8 mouse cellular contexts compared by ENCODE assay signal in the genomic region with DNA sequence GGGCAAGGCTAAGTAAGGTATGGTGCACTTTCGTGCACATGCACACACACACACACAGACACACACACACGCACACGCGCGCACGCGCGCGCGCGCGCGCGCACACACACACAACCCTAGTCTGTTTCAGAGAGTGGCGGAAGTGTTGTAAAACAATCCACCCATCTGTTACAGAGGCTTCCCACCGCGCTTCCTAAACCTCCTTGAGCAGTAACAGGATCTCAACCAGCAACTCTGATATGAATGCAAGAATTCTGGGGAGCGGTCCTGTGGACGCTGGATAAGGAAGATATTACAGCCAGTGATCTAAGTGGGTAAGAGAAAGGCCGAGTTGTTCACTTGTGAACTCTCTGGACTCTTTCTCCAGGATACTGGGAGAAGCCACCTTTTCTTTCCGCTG. TPM values are rescaled to one million over a fixed set of nuclear protein-coding genes. Genes with fewer than 3 reads are reported as not detected.
DNase-seq lines count a peak whose midpoint lies in the region; ATAC-seq and TF ChIP-seq lines count a peak whose summit lies in the region.

A gene (plus strand): TSS at position 107 of the 400 bp plus-strand sequence.

- no peak for DNase-seq in kidney, adult 8-10 months
- peak; percentile 56 for DNase-seq in forebrain, embryonic 11.5 days (ENCODE audit: low spot score)
- DNase-seq in neural tube, embryonic 11.5 days (ENCODE audit: low spot score), result peak; percentile 43
- DNase-seq in layer of hippocampus, postnatal 25 days (ENCODE audit: extremely low spot score in 1 of 2, low spot score in 1 of 2), result no peak

- no peaks in the 10 kb centered on the region for H3K27me3 ChIP-seq in kidney, embryonic 15.5 days
- H3K27me3 ChIP-seq in forebrain, embryonic 11.5 days (ENCODE audit: control insufficient read depth, insufficient read depth, low read length), result no peaks in the 10 kb centered on the region
- no peaks in the 10 kb centered on the region for H3K27me3 ChIP-seq in limb, embryonic 12.5 days
- no peaks in the 10 kb centered on the region for H3K27me3 ChIP-seq in neural tube, embryonic 11.5 days (ENCODE audit: control insufficient read depth, insufficient read depth, low read length)

- no peak for TF ChIP-seq POLR2A in bone marrow, adult 2 months (IDR thresholded peaks at IDR 0.05; ENCODE audit: borderline replicate concordance, control insufficient read depth, low read depth, low read length)

- H3K36me3 ChIP-seq in kidney, embryonic 15.5 days, result no peaks in the 10 kb centered on the region
- no peaks in the 10 kb centered on the region for H3K36me3 ChIP-seq in forebrain, embryonic 11.5 days (ENCODE audit: control insufficient read depth, insufficient read depth, low read length)
- H3K36me3 ChIP-seq in limb, embryonic 12.5 days, result no peaks in the 10 kb centered on the region
- H3K36me3 ChIP-seq in neural tube, embryonic 11.5 days (ENCODE audit: control insufficient read depth, insufficient read depth, low read length), result no peaks in the 10 kb centered on the region

- H3K4me2 ChIP-seq in kidney, embryonic 15.5 days, result peak within 1 kb of the TSS; percentile 74
- peak within 1 kb of the TSS; percentile 56 for H3K4me2 ChIP-seq in forebrain, embryonic 11.5 days (ENCODE audit: low read depth, low read length, severe bottlenecking)
- H3K4me2 ChIP-seq in limb, embryonic 12.5 days, result peak within 1 kb of the TSS; percentile 61
- peak within 1 kb of the TSS; percentile 56 for H3K4me2 ChIP-seq in neural tube, embryonic 11.5 days (ENCODE audit: low read depth)

- no peaks in the 10 kb centered on the region for H3K9me3 ChIP-seq in kidney, embryonic 15.5 days (replicated peaks)
- H3K9me3 ChIP-seq in forebrain, embryonic 11.5 days (ENCODE audit: control insufficient read depth, low read length), result no peaks in the 10 kb centered on the region
- no peaks in the 10 kb centered on the region for H3K9me3 ChIP-seq in limb, embryonic 12.5 days
- no peaks in the 10 kb centered on the region for H3K9me3 ChIP-seq in neural tube, embryonic 11.5 days (ENCODE audit: control insufficient read depth, low read length)

- H3K9ac ChIP-seq in kidney, embryonic 15.5 days, result peak within 1 kb of the TSS; percentile 41; the same call in 1 of the 2 replicates
- peak within 1 kb of the TSS; percentile 39; the same call in 1 of the 2 replicates for H3K9ac ChIP-seq in forebrain, embryonic 11.5 days (ENCODE audit: low read length)
- H3K9ac ChIP-seq in limb, embryonic 12.5 days (replicated peaks), result peak within 1 kb of the TSS; percentile 48
- no peak within 1 kb of the TSS for H3K9ac ChIP-seq in neural tube, embryonic 11.5 days (ENCODE audit: low read length)

- peak; percentile 70 for ATAC-seq in kidney, embryonic 15.5 days (replicated peaks; ENCODE audit: low FRiP score)
- ATAC-seq in forebrain, embryonic 11.5 days (replicated peaks; ENCODE audit: low FRiP score), result peak; percentile 52
- ATAC-seq in limb, embryonic 12.5 days (ENCODE audit: insufficient number of reproducible peaks, insufficient read depth, low FRiP score, low TSS enrichment, low read depth), result peak; percentile 37; the same call in 1 of the 2 replicates
- ATAC-seq in neural tube, embryonic 11.5 days (ENCODE audit: insufficient read depth, low FRiP score, low TSS enrichment), result 0 out of 2 replicates have a peak, but pooled peaks have one; percentile 17
- ATAC-seq in cerebellum, adult (ENCODE audit: insufficient number of reproducible peaks, low FRiP score, low TSS enrichment), result no peak

- H3K4me3 ChIP-seq in kidney, embryonic 15.5 days (replicated peaks), result peak within 1 kb of the TSS; percentile 54
- peak within 1 kb of the TSS; percentile 44 for H3K4me3 ChIP-seq in bone marrow, adult 2 months (replicated peaks; ENCODE audit: control insufficient read depth, low read depth, low read length)
- peak within 1 kb of the TSS; percentile 46 for H3K4me3 ChIP-seq in forebrain, embryonic 11.5 days (ENCODE audit: low read depth, low read length)
- peak within 1 kb of the TSS; percentile 48 for H3K4me3 ChIP-seq in limb, embryonic 12.5 days (replicated peaks)
- peak within 1 kb of the TSS; percentile 40 for H3K4me3 ChIP-seq in neural tube, embryonic 11.5 days (ENCODE audit: low read depth, low read length)

- H3K27ac ChIP-seq in kidney, embryonic 15.5 days, result peak within 1 kb of the TSS; percentile 72
- H3K27ac ChIP-seq in bone marrow, adult 2 months (ENCODE audit: control insufficient read depth, insufficient read depth, low read depth, low read length, poor library complexity), result no peak within 1 kb of the TSS
- no peak within 1 kb of the TSS for H3K27ac ChIP-seq in forebrain, embryonic 11.5 days (ENCODE audit: low read depth, low read length)
- no peak within 1 kb of the TSS for H3K27ac ChIP-seq in limb, embryonic 12.5 days
- H3K27ac ChIP-seq in neural tube, embryonic 11.5 days (ENCODE audit: low read depth, low read length), result no peak within 1 kb of the TSS

- no peaks in the 10 kb centered on the region for H3K4me1 ChIP-seq in kidney, embryonic 15.5 days
- H3K4me1 ChIP-seq in bone marrow, adult 2 months (ENCODE audit: control insufficient read depth, insufficient read depth, low read length), result no peaks in the 10 kb centered on the region; the same call in 1 of the 2 replicates
- H3K4me1 ChIP-seq in forebrain, embryonic 11.5 days (replicated peaks; ENCODE audit: control insufficient read depth, insufficient read depth, low read length), result no peaks in the 10 kb centered on the region
- H3K4me1 ChIP-seq in limb, embryonic 12.5 days (replicated peaks), result no peaks in the 10 kb centered on the region
- no peaks in the 10 kb centered on the region for H3K4me1 ChIP-seq in neural tube, embryonic 11.5 days (ENCODE audit: control insufficient read depth, insufficient read depth, low read length)

- 33% methylated on average over 21 of the region's 21 CpGs for WGBS in kidney, embryonic 15.5 days
- WGBS in bone marrow, adult 2 months, result 17% methylated on average over 21 of the region's 21 CpGs
- WGBS in forebrain, embryonic 11.5 days, result 31% methylated on average over 21 of the region's 21 CpGs
- WGBS in limb, embryonic 12.5 days, result 16% methylated on average over 21 of the region's 21 CpGs
- WGBS in neural tube, embryonic 11.5 days, result 22% methylated on average over 21 of the region's 21 CpGs

- TF ChIP-seq CTCF in bone marrow, adult 2 months (IDR thresholded peaks at IDR 0.05; ENCODE audit: control insufficient read depth, insufficient read depth, low read length), result no peak

RNA-seq across cellular contexts. Expression of the gene that starts here (rescaled TPM):
- 8.1 and 10.2 TPM in 2 replicates for polyA plus RNA-seq in kidney, embryonic 15.5 days (2015; fragmentation: Nextera tagmentation; extraction: Ambion mirVana)
- 0.38 TPM in 1 of 2 replicates, not detected in the other for polyA plus RNA-seq in bone marrow, adult 2 months (2011; ENCODE audit: insufficient read depth, insufficient read length, low replicate concordance, missing spikeins)
- polyA plus RNA-seq in forebrain, embryonic 11.5 days (2014; fragmentation: Nextera tagmentation; extraction: Ambion mirVana), result 8.9 and 10.0 TPM in 2 replicates
- polyA plus RNA-seq in limb, embryonic 12.5 days (2016; fragmentation: Nextera tagmentation; extraction: Ambion mirVana), result 8.2 and 8.3 TPM in 2 replicates
- polyA plus RNA-seq in neural tube, embryonic 11.5 days (2014; fragmentation: Nextera tagmentation; extraction: Ambion mirVana), result 10.4 and 10.6 TPM in 2 replicates
- under 1 TPM; 0.61 to 0.96 TPM for total RNA-seq in layer of hippocampus, postnatal 25 days (2021)

Comparison
In these comparisons a context has a peak if more than half of its experiments do, and no peak if none do; other contexts are left out.
1. DNase-seq: peak in forebrain, embryonic 11.5 days (single experiment) and neural tube, embryonic 11.5 days (single experiment); none in kidney, adult 8-10 months (0 of 2) and layer of hippocampus, postnatal 25 days (0 of 2).
2. Peak in every context shown above with its lines, with median percentiles within 50 percentile points of each other: H3K4me2 ChIP-seq and H3K4me3 ChIP-seq.